Mouse (Mus musculus) neural tube, embryonic 13.5 days (tissue): ENCODE measurements around the gene Zfp467. TPM values are rescaled to one million over a fixed set of nuclear protein-coding genes. Genes with fewer than 3 reads are reported as not detected.

ENCODE experiments used
- ATAC-seq: fragments of 200-750 bp; cut with Nextera tagmentation; 2 replicates; pipeline ENCODE4 v1.8.0; 2017; ENCODE audit warnings: low read depth, mild to moderate bottlenecking, moderate TSS enrichment, moderate library complexity
- H3K27ac ChIP-seq: fragments of 300-500 bp; sonication (generic); replicated peaks from 2 replicates; pipeline ENCODE4 v1.5.1; 2015; ENCODE audit warnings: moderate library complexity, mild to moderate bottlenecking, inconsistent platforms
- H3K27me3 ChIP-seq: fragments of 300-500 bp; sonication (generic); 2 replicates; pipeline ENCODE4 v1.6.1; 2015; ENCODE audit warnings: mild to moderate bottlenecking, inconsistent platforms
- H3K36me3 ChIP-seq: fragments of 300-500 bp; sonication (generic); 2 replicates; pipeline ENCODE4 v1.6.1; 2015; ENCODE audit warnings: mild to moderate bottlenecking, inconsistent platforms
- H3K4me1 ChIP-seq: fragments of 300-500 bp; sonication (generic); replicated peaks from 2 replicates; pipeline ENCODE4 v1.6.1; 2015; ENCODE audit warnings: inconsistent platforms
- H3K4me2 ChIP-seq: fragments of 300-500 bp; sonication (generic); 2 replicates; pipeline ENCODE4 v1.6.1; 2015; ENCODE audit warnings: inconsistent platforms, mild to moderate bottlenecking, moderate library complexity
- H3K4me3 ChIP-seq: fragments of 300-500 bp; sonication (generic); 2 replicates; pipeline ENCODE4 v1.5.1; 2015; ENCODE audit warnings: mild to moderate bottlenecking, inconsistent platforms
- H3K9ac ChIP-seq: fragments of 300-500 bp; sonication (generic); 2 replicates; pipeline ENCODE4 v1.6.1; 2015; ENCODE audit warnings: moderate library complexity, mild to moderate bottlenecking, inconsistent platforms
- H3K9me3 ChIP-seq: fragments of 300-500 bp; sonication (generic); 2 replicates; pipeline ENCODE4 v1.6.1; 2016; ENCODE audit warnings: inconsistent platforms
- WGBS: fragments of 180-500 bp; shearing (Covaris S2); methylation state at CpG from one replicate; pipeline ENCODE4 v1.1.7; 2015; 5-methylcytosine and 5-hydroxymethylcytosine counted together
- polyA plus RNA-seq: library from polyadenylated mRNA; unstranded; fragments of >200 nt; fragmentation: Nextera tagmentation; extraction: Ambion mirVana; gene quantifications from 2 replicates; pipeline ENCODE4 v1.2.1, GENCODE M21; 2015

Zfp467 gene
- 21.0 and 22.6 TPM in 2 replicates for polyA plus RNA-seq

DNA sequence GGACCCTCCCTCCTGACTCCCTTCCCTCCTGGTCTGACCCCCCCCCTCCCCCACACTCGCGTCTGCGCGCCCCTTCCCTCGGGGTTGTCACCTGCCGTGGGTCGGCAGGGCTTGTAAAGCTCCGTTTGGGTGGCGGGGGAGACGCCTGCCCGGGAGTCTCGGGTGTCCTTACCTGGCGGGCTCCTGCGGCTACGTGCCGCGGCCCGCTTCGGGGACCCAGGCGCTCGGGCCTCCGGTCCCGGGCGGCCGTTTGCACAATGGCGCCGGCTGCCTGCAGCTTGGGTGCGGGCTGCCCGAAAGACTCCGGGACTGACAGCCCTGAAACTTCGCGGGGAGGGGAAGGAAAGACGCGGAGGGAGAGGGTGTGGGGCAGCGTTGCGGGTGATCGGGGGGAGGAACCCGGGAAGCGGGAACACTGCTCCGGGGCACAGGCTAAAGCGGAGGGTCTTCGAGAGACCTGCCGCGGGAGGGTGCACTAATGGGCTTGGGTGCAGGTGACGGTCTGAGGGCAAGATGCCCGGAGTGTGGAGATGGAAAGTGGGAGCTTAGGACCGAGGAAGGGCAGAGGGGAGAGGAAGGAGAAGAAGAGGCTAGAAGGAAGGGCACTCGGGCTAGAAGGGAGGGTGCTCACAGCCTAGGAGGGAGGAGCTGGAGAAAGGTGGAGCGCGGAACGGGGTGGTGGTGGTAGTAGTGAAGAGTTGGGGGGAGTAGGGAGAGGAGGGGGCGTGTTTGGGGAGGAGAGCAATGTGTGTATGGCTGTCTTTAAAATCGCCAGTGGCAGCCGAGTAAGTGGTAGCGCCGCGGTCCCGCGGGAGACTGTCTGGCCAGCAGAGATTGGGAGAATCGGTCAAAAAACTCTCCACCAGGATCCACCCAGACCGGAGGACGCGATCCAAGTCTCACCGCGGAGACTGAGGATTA lies at the start of gene Zfp467:
TSS of gene Zfp467 (minus strand) at position 645 of the 921 bp plus-strand sequence.
- peak within 1 kb of the TSS; percentile 74 for H3K4me3 ChIP-seq
- H3K9me3 ChIP-seq, result no peaks in the 10 kb centered on the region
- peak within 1 kb of the TSS; percentile 91 for H3K27ac ChIP-seq
- under 1% methylated on average over 65 of the region's 65 CpGs for WGBS
- peaks cover 14% of the 10 kb centered on the region for H3K27me3 ChIP-seq
- peak; percentile 42 for ATAC-seq
- peaks cover 17% of the 10 kb centered on the region for H3K36me3 ChIP-seq
- H3K4me1 ChIP-seq, result peaks cover 27% of the 10 kb centered on the region
- H3K9ac ChIP-seq, result peak within 1 kb of the TSS; percentile 87
- H3K4me2 ChIP-seq, result peak within 1 kb of the TSS; percentile 88

- H3K9me3 ChIP-seq, result no peaks in the 10 kb centered on the region
- no peaks in the 10 kb centered on the region for H3K27me3 ChIP-seq
- 6% methylated on average over 8 of the region's 8 CpGs for WGBS
- no peak overlapping the region for H3K27ac ChIP-seq
- peaks cover 12% of the 10 kb centered on the region; the same call in 1 of the 2 replicates for H3K4me1 ChIP-seq
- no peak overlapping the region for H3K4me2 ChIP-seq
- H3K4me3 ChIP-seq, result no peak overlapping the region
- H3K9ac ChIP-seq, result no peak overlapping the region
- no peaks in the 10 kb centered on the region for H3K36me3 ChIP-seq
- ATAC-seq, result no peak
These were observed 47.6 kb upstream of the Zfp467 start for GRCm38 (mm10) chr6:48493136-48493730.

DNA sequence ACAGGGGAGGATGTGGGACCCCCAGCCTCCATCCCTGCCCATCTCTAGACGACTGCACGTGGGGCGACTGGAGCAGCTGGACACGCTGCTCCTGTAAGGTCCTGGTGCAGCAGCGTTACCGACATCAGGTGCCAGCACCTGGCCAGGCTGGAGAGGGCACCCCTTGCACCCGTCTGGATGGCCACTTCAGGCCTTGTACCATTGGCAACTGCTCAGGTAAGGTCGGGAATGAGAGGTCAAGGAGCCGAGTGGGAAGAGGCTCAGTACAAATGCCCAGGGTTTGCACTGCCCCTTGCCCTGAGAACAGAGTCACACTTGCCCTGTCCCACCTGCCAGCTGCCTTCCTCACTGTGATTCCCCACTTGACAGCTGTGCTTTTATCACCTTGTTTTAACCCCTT lies 45.7 kb upstream of the Zfp467 start:
- H3K4me2 ChIP-seq, result no peak overlapping the region
- 71% methylated on average over 9 of the region's 9 CpGs for WGBS
- no peaks in the 10 kb centered on the region for H3K9me3 ChIP-seq
- H3K27ac ChIP-seq, result no peak overlapping the region
- H3K27me3 ChIP-seq, result no peaks in the 10 kb centered on the region
- no peak overlapping the region for H3K9ac ChIP-seq
- no peak overlapping the region for H3K4me3 ChIP-seq
- H3K36me3 ChIP-seq, result no peaks in the 10 kb centered on the region
- peaks cover 18% of the 10 kb centered on the region for H3K4me1 ChIP-seq
- no peak for ATAC-seq

DNA sequence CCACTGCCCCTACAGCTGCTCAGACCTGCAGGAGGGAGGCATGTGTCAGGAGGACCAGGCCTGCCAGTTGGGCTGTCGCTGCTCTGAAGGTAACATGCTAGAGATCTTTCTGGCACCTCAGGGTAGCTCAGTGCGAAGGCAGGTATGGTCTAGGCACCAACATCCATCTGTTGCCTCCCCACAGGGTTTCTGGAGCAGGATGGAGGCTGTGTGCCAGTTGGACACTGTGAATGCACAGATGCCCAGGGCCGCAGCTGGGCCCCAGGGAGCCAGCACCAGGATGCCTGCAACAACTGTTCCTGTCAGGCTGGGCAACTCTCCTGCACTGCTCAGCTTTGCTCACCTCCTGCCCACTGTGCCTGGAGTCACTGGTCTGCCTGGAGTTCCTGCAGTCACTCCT lies 44.1 kb upstream of the Zfp467 start:
- WGBS, result 89% methylated on average over 3 of the region's 3 CpGs
- no peak overlapping the region for H3K27ac ChIP-seq
- ATAC-seq, result no peak

GRCm38 (mm10) chr6:48487747-48488725 lies 42.4 kb upstream of the Zfp467 start:
- ATAC-seq, result no peak
- H3K4me3 ChIP-seq, result peak overlapping the region; percentile 20

More for the DNA sequence above, 44.1 kb upstream of the Zfp467 start:
- Histone ChIP-seq H3K9ac (no peak overlapping the region), H3K4me1 (peaks cover 18% of the 10 kb centered on the region), H3K36me3 (no peaks in the 10 kb centered on the region), H3K4me3 (no peak overlapping the region), H3K4me2 (no peak overlapping the region), H3K9me3 (no peaks in the 10 kb centered on the region), H3K27me3 (no peaks in the 10 kb centered on the region)

GRCm38 (mm10) chr6:48482501-48482900 lies 36.9 kb upstream of the Zfp467 start:
- no peaks in the 10 kb centered on the region for H3K9me3 ChIP-seq
- WGBS, result 72% methylated on average over 5 of the region's 5 CpGs
- H3K27ac ChIP-seq, result no peak overlapping the region
- H3K4me2 ChIP-seq, result no peak overlapping the region
- H3K27me3 ChIP-seq, result no peaks in the 10 kb centered on the region
- no peak overlapping the region for H3K4me3 ChIP-seq
- no peaks in the 10 kb centered on the region for H3K36me3 ChIP-seq
- H3K9ac ChIP-seq, result no peak overlapping the region
- H3K4me1 ChIP-seq, result peaks cover under 1% of the 10 kb centered on the region; the same call in 1 of the 2 replicates
- no peak for ATAC-seq

More at GRCm38 (mm10) chr6:48487747-48488725, 42.4 kb upstream of the Zfp467 start:
- Histone ChIP-seq H3K9me3 (no peaks in the 10 kb centered on the region), H3K4me2 (peak overlapping the region; percentile 48), H3K36me3 (no peaks in the 10 kb centered on the region), H3K27ac (no peak overlapping the region), H3K9ac (0 out of 2 replicates have a peak overlapping the region, but pooled peaks have one; percentile 44), H3K4me1 (peaks cover 9% of the 10 kb centered on the region), H3K27me3 (no peaks in the 10 kb centered on the region)
- WGBS, result 17% methylated on average over 16 of the region's 25 CpGs

- 82% methylated on average over 4 of the region's 4 CpGs for WGBS
- H3K9me3 ChIP-seq, result no peaks in the 10 kb centered on the region
- H3K9ac ChIP-seq, result no peak overlapping the region
- no peak for ATAC-seq
- H3K27ac ChIP-seq, result no peak overlapping the region
- no peaks in the 10 kb centered on the region for H3K4me1 ChIP-seq
- no peaks in the 10 kb centered on the region for H3K27me3 ChIP-seq
- no peaks in the 10 kb centered on the region for H3K36me3 ChIP-seq
- H3K4me3 ChIP-seq, result no peak overlapping the region
- H3K4me2 ChIP-seq, result no peak overlapping the region
These were observed 32.8 kb upstream of the Zfp467 start for GRCm38 (mm10) chr6:48478446-48478845.

GRCm38 (mm10) chr6:48470739-48471138 lies 25.1 kb upstream of the Zfp467 start:
- H3K4me1 ChIP-seq, result no peaks in the 10 kb centered on the region
- WGBS, result 89% methylated on average over 2 of the region's 2 CpGs
- H3K27ac ChIP-seq, result no peak overlapping the region
- no peak overlapping the region for H3K4me2 ChIP-seq
- ATAC-seq, result no peak
- no peak overlapping the region for H3K9ac ChIP-seq
- H3K9me3 ChIP-seq, result no peaks in the 10 kb centered on the region
- no peaks in the 10 kb centered on the region for H3K27me3 ChIP-seq
- no peak overlapping the region for H3K4me3 ChIP-seq
- H3K36me3 ChIP-seq, result no peaks in the 10 kb centered on the region

GRCm38 (mm10) chr6:48467490-48467889 lies 21.9 kb upstream of the Zfp467 start:
- Histone ChIP-seq H3K27ac (no peak overlapping the region), H3K4me3 (no peak overlapping the region), H3K4me2 (no peak overlapping the region), H3K4me1 (no peaks in the 10 kb centered on the region), H3K9me3 (no peaks in the 10 kb centered on the region), H3K27me3 (no peaks in the 10 kb centered on the region), H3K36me3 (no peaks in the 10 kb centered on the region), H3K9ac (no peak overlapping the region)
- ATAC-seq, result no peak
- WGBS, result 83% methylated on average over 7 of the region's 7 CpGs

DNA sequence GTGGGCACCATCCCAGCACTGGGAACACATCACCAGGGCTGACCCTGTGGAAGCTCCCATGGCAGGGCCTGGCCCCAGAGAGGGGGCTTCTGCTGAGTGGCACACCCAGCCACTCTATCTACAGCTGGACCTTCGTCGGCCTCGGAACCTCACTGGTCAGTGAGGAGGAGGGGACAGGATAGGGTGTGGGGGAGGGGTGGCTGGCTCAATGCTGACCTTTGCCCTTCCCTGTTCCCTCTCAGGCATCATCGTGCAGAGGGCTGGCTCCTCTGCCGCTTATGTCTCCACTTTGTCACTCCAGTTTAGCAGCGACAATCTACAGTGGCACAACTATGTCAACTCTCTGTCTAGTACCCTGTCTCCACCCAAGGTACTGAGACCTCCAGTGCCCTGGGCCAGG lies 21.1 kb upstream of the Zfp467 start:
- Histone ChIP-seq H3K4me2 (no peak overlapping the region), H3K36me3 (no peaks in the 10 kb centered on the region), H3K4me1 (no peaks in the 10 kb centered on the region), H3K4me3 (no peak overlapping the region), H3K27ac (no peak overlapping the region), H3K27me3 (no peaks in the 10 kb centered on the region), H3K9ac (no peak overlapping the region), H3K9me3 (no peaks in the 10 kb centered on the region)
- WGBS, result 42% methylated on average over 6 of the region's 6 CpGs
- no peak for ATAC-seq

DNA sequence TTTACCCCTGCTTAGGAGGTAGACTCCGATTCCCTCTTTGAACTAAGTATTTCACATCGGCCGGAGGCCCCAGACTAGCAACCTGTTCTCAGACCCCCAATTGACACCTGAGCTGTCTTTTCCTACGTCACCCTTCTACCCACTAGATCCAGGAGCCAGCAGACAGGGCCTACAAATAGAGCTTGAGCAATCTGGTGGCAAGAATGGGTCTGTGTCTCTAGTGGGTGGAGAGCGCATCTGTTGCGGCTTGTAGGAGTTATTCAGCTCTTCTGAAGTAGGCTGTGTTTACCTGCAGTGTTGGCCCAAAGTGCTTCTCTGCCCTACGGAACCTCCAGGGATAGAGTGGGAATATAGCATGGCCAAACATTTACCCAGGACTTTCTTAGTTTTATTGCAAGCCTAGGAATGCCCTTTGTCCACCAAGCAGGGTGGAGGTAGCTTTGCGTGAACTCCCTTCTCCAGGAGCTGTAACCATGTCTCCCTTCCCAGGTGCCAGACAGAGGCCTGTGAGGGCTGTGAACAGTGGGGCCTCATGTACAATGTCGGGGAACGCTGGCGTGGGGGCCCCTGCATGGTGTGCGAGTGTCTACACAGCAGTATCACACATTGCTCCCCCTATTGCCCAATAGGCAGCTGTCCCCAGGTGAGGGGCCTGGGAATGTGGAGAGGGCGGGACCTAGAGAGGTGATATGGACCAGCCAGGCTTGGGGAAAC lies 19.5 kb upstream of the Zfp467 start:
- no peaks in the 10 kb centered on the region for H3K27me3 ChIP-seq
- H3K36me3 ChIP-seq, result no peaks in the 10 kb centered on the region
- H3K4me2 ChIP-seq, result no peak overlapping the region
- no peaks in the 10 kb centered on the region for H3K4me1 ChIP-seq
- no peak overlapping the region for H3K4me3 ChIP-seq
- no peak overlapping the region for H3K27ac ChIP-seq
- H3K9me3 ChIP-seq, result no peaks in the 10 kb centered on the region
- 92% methylated on average over 13 of the region's 13 CpGs for WGBS
- no peak overlapping the region for H3K9ac ChIP-seq
- ATAC-seq, result no peak
